Mouse (Mus musculus) lung, postnatal 0 days (tissue): ENCODE data around the gene Zfp451. TPM values are rescaled to one million over a fixed set of nuclear protein-coding genes. Genes with fewer than 3 reads are reported as not detected.
A peak's percentile ranks its signal among the peaks of the same experiment; 100 is the strongest.
"Not testable (repeated sequence)": the region's sequence is repeated elsewhere in the genome, so short reads cannot be mapped to it uniquely, and the experiment has no call there.

Experiments
- ATAC-seq: fragments of 200-750 bp; cut with Nextera tagmentation; 2 replicates; pipeline ENCODE4 v1.8.0; 2017; ENCODE audit warnings: moderate library complexity
- DNase-seq: peaks from one replicate; pipeline ENCODE4 v3.0.0-alpha.2; 2016; ENCODE audit warnings: low spot score
- H3K27ac ChIP-seq: fragments of 300-500 bp; sonication (generic); 2 replicates; pipeline ENCODE4 v1.5.1; 2014; ENCODE audit warnings: antibody characterized with exemption, mild to moderate bottlenecking, low read length, mixed read lengths
- H3K27me3 ChIP-seq: fragments of 300-500 bp; sonication (generic); replicated peaks from 2 replicates; pipeline ENCODE4 v1.6.1; 2014; ENCODE audit warnings: low read length, mixed read lengths; ENCODE audit not compliant: insufficient read depth
- H3K36me3 ChIP-seq: fragments of 300-500 bp; sonication (generic); 2 replicates; pipeline ENCODE4 v1.6.1; 2014; ENCODE audit warnings: low read length, mixed read lengths; ENCODE audit not compliant: insufficient read depth
- H3K4me1 ChIP-seq: fragments of 300-500 bp; sonication (generic); 2 replicates; pipeline ENCODE4 v1.6.1; 2014; ENCODE audit warnings: antibody characterized with exemption, low read depth, low read length, mixed read lengths; ENCODE audit not compliant: insufficient read depth
- H3K4me2 ChIP-seq: fragments of 300-500 bp; sonication (generic); replicated peaks from 2 replicates; pipeline ENCODE4 v1.6.1; 2014; ENCODE audit warnings: low read depth, mild to moderate bottlenecking, low read length, moderate library complexity, mixed read lengths
- H3K4me3 ChIP-seq: fragments of 300-500 bp; sonication (generic); 2 replicates; pipeline ENCODE4 v1.5.1; 2014; ENCODE audit warnings: low read depth, low read length
- H3K9ac ChIP-seq: fragments of 300-500 bp; sonication (generic); replicated peaks from 2 replicates; pipeline ENCODE4 v1.6.1; 2014; ENCODE audit warnings: low read depth, mild to moderate bottlenecking
- H3K9me3 ChIP-seq: fragments of 300-500 bp; sonication (generic); 2 replicates; pipeline ENCODE4 v1.6.1; 2016; ENCODE audit warnings: low read length, mixed read lengths
- CTCF ChIP-seq: IDR thresholded peaks from 2 replicates; pipeline ENCODE4 v1.5.1; 2016; ENCODE audit warnings: antibody characterized with exemption, mild to moderate bottlenecking
- EP300 ChIP-seq: IDR thresholded peaks from 2 replicates; pipeline ENCODE4 v1.6.1; 2016; ENCODE audit warnings: antibody characterized with exemption, mild to moderate bottlenecking, control low read depth
- WGBS: fragments of 180-500 bp; shearing (Covaris S2); extraction: QIAGEN DNeasy Blood & Tissue Kit; methylation state at CpG from one replicate; pipeline ENCODE4 v1.1.7; 2014; 5-methylcytosine and 5-hydroxymethylcytosine counted together
- polyA plus RNA-seq: library from polyadenylated mRNA; unstranded; fragments of >200 nt; fragmentation: Nextera tagmentation; extraction: Ambion mirVana; gene quantifications from 2 replicates; pipeline ENCODE4 v1.2.1, GENCODE M21; 2015

Zfp451 gene
- polyA plus RNA-seq, 1 experiment from 2014 or later = 11.3 TPM

DNA sequence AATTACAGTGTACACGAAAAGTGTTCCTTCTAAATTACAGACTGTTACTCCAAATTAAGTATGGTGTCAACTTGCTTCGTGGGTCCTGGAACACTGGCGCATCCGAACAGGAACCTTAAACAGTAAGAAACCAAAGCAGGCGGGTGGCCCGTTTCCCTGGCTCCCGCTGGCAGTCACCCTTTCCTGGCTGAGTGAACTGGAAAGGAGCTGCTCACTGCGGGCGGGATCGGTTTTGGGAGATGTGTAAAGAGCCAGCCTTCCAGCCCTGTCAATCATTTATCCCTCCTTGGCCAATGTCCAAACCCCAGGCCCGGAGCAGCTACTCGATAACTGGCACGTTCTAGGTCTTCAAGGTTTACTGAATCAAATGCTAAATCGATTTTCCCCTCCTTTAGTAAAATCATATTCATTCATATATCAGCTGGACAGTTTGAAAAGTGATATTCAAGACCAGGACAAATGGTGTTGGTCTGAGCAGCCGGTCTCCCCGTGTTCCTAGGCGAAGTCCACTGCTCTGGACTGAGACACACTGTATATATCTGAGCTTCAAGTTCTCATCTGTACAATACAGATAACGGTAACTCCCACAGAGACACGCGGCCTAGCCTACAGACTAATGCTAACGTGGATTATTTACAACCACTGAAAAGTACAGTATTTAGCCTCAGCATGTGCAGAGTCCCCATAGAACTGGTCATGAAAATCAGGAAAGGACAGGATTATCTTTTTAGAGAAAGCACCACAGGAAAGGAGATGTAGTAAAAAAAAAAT is 59.2 kb downstream of the Zfp451 start:
- no peaks in the 10 kb centered on the region for H3K9me3 ChIP-seq
- 71% methylated on average over 21 of the region's 21 CpGs for WGBS
- H3K9ac ChIP-seq = no peak overlapping the region
- ATAC-seq (no peak), DNase-seq (no peak)
- no peak overlapping the region for H3K27ac ChIP-seq
- no peaks in the 10 kb centered on the region for H3K36me3 ChIP-seq
- no peak overlapping the region for H3K4me3 ChIP-seq
- H3K4me1 ChIP-seq = peaks cover 8% of the 10 kb centered on the region; the same call in 1 of the 2 replicates
- no peak overlapping the region for H3K4me2 ChIP-seq
- no peak for TF ChIP-seq EP300
- no peak for TF ChIP-seq CTCF
- H3K27me3 ChIP-seq = no peaks in the 10 kb centered on the region

- H3K9ac ChIP-seq = no peak overlapping the region
- no peak overlapping the region for H3K4me3 ChIP-seq
- H3K9me3 ChIP-seq = no peaks in the 10 kb centered on the region
- TF ChIP-seq EP300 (no peak), CTCF (no peak)
- H3K4me2 ChIP-seq = 0 out of 2 replicates have a peak overlapping the region, but pooled peaks have one; percentile 5
- peaks cover 8% of the 10 kb centered on the region; the same call in 1 of the 2 replicates for H3K4me1 ChIP-seq
- H3K27me3 ChIP-seq = no peaks in the 10 kb centered on the region
- H3K36me3 ChIP-seq = no peaks in the 10 kb centered on the region
- 0 out of 2 replicates have a peak overlapping the region, but pooled peaks have one; percentile 5 for H3K27ac ChIP-seq
- ATAC-seq (no peak), DNase-seq (no peak)
- WGBS = 87% methylated on average over 17 of the region's 17 CpGs
Observed at GRCm38 (mm10) chr1:33754089-33754488, 60.3 kb downstream of the Zfp451 start.

DNA sequence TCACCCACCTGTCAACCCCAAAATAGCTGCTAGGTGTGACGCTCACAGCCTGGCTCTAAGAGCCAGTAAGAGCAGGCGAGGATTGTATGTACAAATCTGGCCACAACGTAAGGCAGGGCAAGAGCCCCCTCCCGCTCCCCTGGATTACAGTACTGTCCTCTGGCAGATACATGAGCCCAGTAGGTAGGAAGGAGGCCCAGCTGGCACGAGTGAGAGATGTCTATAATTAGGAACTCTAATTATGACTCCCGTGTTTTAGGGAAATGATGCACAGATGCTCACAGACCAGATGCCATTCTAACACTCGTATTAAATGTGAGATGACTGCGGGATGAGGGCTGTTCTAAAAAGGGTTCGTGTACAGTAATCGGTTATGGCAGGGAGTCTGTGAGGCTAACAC is 63.1 kb downstream of the Zfp451 start:
- Histone ChIP-seq H3K4me3 (no peak overlapping the region), H3K4me2 (no peak overlapping the region), H3K9me3 (no peaks in the 10 kb centered on the region), H3K4me1 (peaks cover 5% of the 10 kb centered on the region; the same call in 1 of the 2 replicates), H3K27ac (no peak overlapping the region), H3K9ac (no peak overlapping the region), H3K27me3 (no peaks in the 10 kb centered on the region), H3K36me3 (no peaks in the 10 kb centered on the region)
- WGBS = 88% methylated on average over 10 of the region's 10 CpGs
- TF ChIP-seq CTCF (no peak), EP300 (no peak)
- ATAC-seq (no peak), DNase-seq (no peak)

DNA sequence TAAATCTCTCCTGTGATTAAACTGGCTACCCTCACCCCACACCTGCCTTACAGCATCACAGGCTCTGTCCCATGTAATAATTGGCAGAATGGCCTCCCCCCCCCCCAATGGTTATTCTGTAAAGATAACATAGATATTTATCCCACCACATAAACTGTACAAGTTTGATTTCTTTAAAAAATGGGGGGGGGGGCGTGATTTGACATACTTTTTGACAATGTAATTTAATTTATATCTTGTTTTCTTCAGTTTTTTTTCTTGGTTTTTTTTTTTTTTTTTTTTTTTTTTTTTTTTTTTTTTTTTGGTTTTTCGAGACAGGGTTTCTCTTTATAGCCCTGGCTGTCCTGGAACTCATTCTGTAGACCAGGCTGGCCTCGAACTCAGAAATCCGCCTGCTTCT is 64.7 kb downstream of the Zfp451 start:
- not testable (repeated sequence) for H3K9me3 ChIP-seq, DNase-seq, ATAC-seq, H3K4me3 ChIP-seq, H3K27ac ChIP-seq, H3K27me3 ChIP-seq, H3K4me1 ChIP-seq, H3K9ac ChIP-seq, H3K36me3 ChIP-seq, H3K4me2 ChIP-seq
- 86% methylated on average over 3 of the region's 4 CpGs for WGBS

DNA sequence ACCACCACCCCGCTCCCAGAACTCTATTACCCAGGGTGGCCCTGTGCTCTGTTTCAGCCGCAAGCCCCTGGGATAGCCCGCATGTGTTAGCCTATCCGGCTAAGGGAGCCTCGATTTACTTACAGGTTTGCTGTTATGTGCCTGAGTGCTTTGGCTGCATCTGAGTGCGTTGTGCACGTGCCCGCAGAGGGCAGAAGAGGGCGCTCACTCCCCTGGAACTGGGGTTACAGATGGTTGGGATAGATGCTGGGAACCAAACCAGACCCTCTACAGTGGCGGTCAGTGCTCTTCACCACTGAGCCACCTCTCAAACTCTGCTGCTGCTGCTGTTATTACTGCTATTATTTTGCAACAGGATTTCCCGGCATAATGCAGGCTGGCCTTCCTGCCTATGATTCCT is 65.3 kb downstream of the Zfp451 start:
- 98% methylated on average over 11 of the region's 11 CpGs for WGBS
- Histone ChIP-seq H3K27ac (no peak overlapping the region), H3K9ac (no peak overlapping the region), H3K36me3 (no peaks in the 10 kb centered on the region), H3K9me3 (no peaks in the 10 kb centered on the region), H3K4me2 (no peak overlapping the region), H3K27me3 (no peaks in the 10 kb centered on the region), H3K4me1 (no peaks in the 10 kb centered on the region), H3K4me3 (no peak overlapping the region)
- no peak for TF ChIP-seq CTCF
- TF ChIP-seq EP300 = no peak
- DNase-seq (no peak), ATAC-seq (no peak)

DNA sequence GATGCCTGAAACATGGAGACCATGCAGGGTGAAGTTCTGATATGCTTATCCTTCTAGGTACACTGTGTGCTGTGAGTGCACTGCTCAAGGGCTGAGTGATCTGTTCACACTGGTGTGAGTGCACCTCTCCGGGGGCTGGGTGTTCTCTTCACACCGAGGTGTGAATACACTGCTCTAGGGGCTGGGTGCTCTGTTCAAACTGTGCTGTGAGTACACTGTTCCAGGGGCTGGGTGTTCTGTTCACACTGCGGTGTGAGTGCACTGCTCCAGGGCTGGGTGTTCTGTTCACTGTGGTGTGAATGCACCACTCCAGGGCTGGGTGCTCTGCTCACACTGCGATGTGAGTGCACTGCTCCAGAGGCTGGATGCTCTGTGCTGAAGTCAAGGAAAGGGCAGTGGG is 68.5 kb downstream of the Zfp451 start:
- WGBS = 87% methylated on average over 4 of the region's 4 CpGs
- H3K36me3 ChIP-seq = no peaks in the 10 kb centered on the region
- H3K9me3 ChIP-seq = no peaks in the 10 kb centered on the region
- TF ChIP-seq CTCF = no peak
- TF ChIP-seq EP300 = no peak
- H3K27me3 ChIP-seq = no peaks in the 10 kb centered on the region
- no peak overlapping the region for H3K27ac ChIP-seq
- no peak overlapping the region for H3K4me2 ChIP-seq
- no peaks in the 10 kb centered on the region for H3K4me1 ChIP-seq
- ATAC-seq = no peak
- H3K4me3 ChIP-seq = no peak overlapping the region
- no peak overlapping the region for H3K9ac ChIP-seq
- DNase-seq = no peak

- H3K36me3 ChIP-seq, H3K27me3 ChIP-seq, ATAC-seq, H3K9ac ChIP-seq, DNase-seq, H3K4me3 ChIP-seq, H3K4me1 ChIP-seq, H3K27ac ChIP-seq, H3K4me2 ChIP-seq, H3K9me3 ChIP-seq: not testable (repeated sequence)
- 95% methylated on average over 8 of the region's 9 CpGs for WGBS
Observed at GRCm38 (mm10) chr1:33744815-33745214, 69.6 kb downstream of the Zfp451 start.
